ENCODE assay signal across 18 mouse cellular contexts in the genomic region with DNA sequence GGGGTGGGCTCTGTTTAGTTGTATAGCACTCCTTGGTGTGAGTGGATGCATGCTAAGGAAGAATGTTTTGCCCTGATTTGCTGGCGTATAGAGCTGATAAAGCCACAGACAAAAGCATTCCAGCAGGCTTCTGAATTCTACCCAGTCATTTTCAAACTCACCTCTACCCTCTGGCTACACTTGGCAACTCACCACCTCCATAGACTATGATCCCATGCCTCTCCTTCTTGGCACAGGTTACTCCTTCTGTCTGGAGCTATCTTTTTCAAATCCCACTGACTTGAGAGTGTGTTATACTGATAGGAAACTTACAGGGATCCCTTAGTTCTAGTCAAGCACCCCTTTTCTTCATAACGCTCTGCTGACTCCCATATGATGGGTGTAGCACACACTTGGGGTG. TPM values are rescaled to one million over a fixed set of nuclear protein-coding genes. Genes with fewer than 3 reads are reported as not detected.
"Had no signal": no experiment of that assay in that cellular context is flagged by ENCODE, and none has a peak within 500 bp of the region (broad histone marks: within the 10 kb centered on the region; RNA-seq: fewer than 3 reads in every experiment).

No protein-coding gene starts in this region.

- H3K4me3 ChIP-seq: lung, embryonic 15.5 days; megakaryocyte, embryonic 14.5 days; midbrain, embryonic 13.5 days; midbrain, embryonic 15.5 days; neural tube, embryonic 12.5 days; stomach, embryonic 15.5 days had no signal

- H3K9ac ChIP-seq: lung, embryonic 15.5 days; midbrain, embryonic 13.5 days; midbrain, embryonic 15.5 days; neural tube, embryonic 12.5 days; stomach, embryonic 15.5 days had no signal

- H3K4me2 ChIP-seq: lung, embryonic 15.5 days; midbrain, embryonic 11.5 days; midbrain, embryonic 13.5 days; midbrain, embryonic 15.5 days; neural tube, embryonic 12.5 days; stomach, embryonic 15.5 days had no signal

- H3K27ac ChIP-seq: lung, embryonic 15.5 days; macrophage; midbrain, embryonic 13.5 days; midbrain, embryonic 15.5 days; neural tube, embryonic 12.5 days; stomach, embryonic 15.5 days; stomach, postnatal 0 days had no signal

- DNase-seq: lung, postnatal 14 days; lung, postnatal 36 days; right cerebral cortex, postnatal 14 days; thymus, adult 2 months; thymus, postnatal 25 days; thymus, postnatal 4 days had no signal

- ATAC-seq: lung, postnatal 0 days; midbrain, embryonic 13.5 days; midbrain, embryonic 15.5 days had no signal

- H3K36me3 ChIP-seq: lung, embryonic 15.5 days; midbrain, embryonic 13.5 days; midbrain, embryonic 15.5 days; neural tube, embryonic 12.5 days; stomach, embryonic 15.5 days had no signal

- H3K27me3 ChIP-seq: lung, embryonic 15.5 days; midbrain, embryonic 13.5 days; midbrain, embryonic 15.5 days; neural tube, embryonic 12.5 days; stomach, embryonic 15.5 days had no signal

- H3K4me1 ChIP-seq: lung, embryonic 15.5 days; midbrain, embryonic 13.5 days; midbrain, embryonic 15.5 days; neural tube, embryonic 12.5 days; stomach, embryonic 15.5 days had no signal

- H3K9me3 ChIP-seq: lung, embryonic 15.5 days; megakaryocyte, embryonic 14.5 days; midbrain, embryonic 13.5 days; midbrain, embryonic 15.5 days; neural tube, embryonic 12.5 days; stomach, embryonic 15.5 days had no signal

RNA-seq across cellular contexts. Expression of gene Insc, which starts 32.4 kb away (rescaled TPM):
- polyA plus RNA-seq: macrophage had no signal

RNA-seq across cellular contexts. Expression of gene Calcb, which starts 57.4 kb away (rescaled TPM):
- polyA plus RNA-seq: macrophage; midbrain, embryonic 11.5 days; spleen, adult 2 months; testis, adult 2 months had no signal
